Mouse (Mus musculus): ENCODE data around the gene Lama4.

- TF ChIP-seq EP300 (IDR thresholded peaks at IDR 0.05; ENCODE audit: low read depth) (no peak), CTCF (IDR thresholded peaks at IDR 0.05; ENCODE audit: low read depth) (no peak)
These were observed 143.6 kb downstream of the Lama4 start for GRCm38 (mm10) chr10:39108837-39109488.
